Mouse (Mus musculus) spleen, adult 2 months (tissue): Measurements from ENCODE around the gene Dhcr24. TPM values are rescaled to one million over a fixed set of nuclear protein-coding genes. Genes with fewer than 3 reads are reported as not detected.

Source experiments
- DNase-seq, 2 experiments: peaks; one replicate each; pipeline versions ENCODE4 v3.0.0 to v3.0.0-alpha.2; 2012 to 2021; ENCODE audit warnings: low spot score in 2 of 2, low read depth in 1 of 2
- H3K27ac ChIP-seq: fragments of 200-500 bp; 2 replicates; pipeline ENCODE4 v1.5.1; 2012; ENCODE audit warnings: low read length, inconsistent platforms; ENCODE audit not compliant: insufficient read depth
- H3K27me3 ChIP-seq: fragments of 200-500 bp; 2 replicates; pipeline ENCODE4 v1.6.1; 2012; ENCODE audit warnings: mild to moderate bottlenecking, moderate library complexity, low read length, inconsistent platforms; ENCODE audit not compliant: control insufficient read depth, insufficient read depth
- H3K36me3 ChIP-seq: fragments of 200-500 bp; 2 replicates; pipeline ENCODE4 v1.6.1; 2012; ENCODE audit warnings: mild to moderate bottlenecking, low read length, inconsistent platforms; ENCODE audit not compliant: control insufficient read depth, insufficient read depth
- H3K4me1 ChIP-seq: fragments of 200-500 bp; 2 replicates; pipeline ENCODE4 v1.6.1; 2011; ENCODE audit warnings: inconsistent platforms; ENCODE audit not compliant: control insufficient read depth, insufficient read depth, insufficient read length
- H3K4me3 ChIP-seq: fragments of 200-500 bp; 2 replicates; pipeline ENCODE4 v1.5.1; 2011; ENCODE audit warnings: mild to moderate bottlenecking, inconsistent platforms; ENCODE audit not compliant: insufficient read depth, insufficient read length; ENCODE audit errors: extremely low read depth
- CTCF ChIP-seq: fragments of 200-500 bp; IDR thresholded peaks from 2 replicates; pipeline ENCODE4 v1.5.1; 2011; ENCODE audit warnings: mild to moderate bottlenecking, inconsistent platforms; ENCODE audit not compliant: insufficient read depth, insufficient read length, insufficient replicate concordance; ENCODE audit errors: extremely low read depth
- POLR2A ChIP-seq: fragments of 200-500 bp; IDR thresholded peaks from 2 replicates; pipeline ENCODE4 v1.6.1; 2011; ENCODE audit warnings: low read depth, low read length, inconsistent platforms
- WGBS: fragments of 180-500 bp; shearing (Covaris S2); methylation state at CpG from one replicate; pipeline ENCODE4 v1.1.7; 2018; 5-methylcytosine and 5-hydroxymethylcytosine counted together
- polyA plus RNA-seq: library from polyadenylated mRNA; depleted of rRNA; stranded (reverse); fragments of >200 nt; gene quantifications from 2 replicates; pipeline ENCODE4 v1.2.3, GENCODE M21; 2012

Dhcr24 gene
- polyA plus RNA-seq, 1 experiment = 22.7 TPM

- DNase-seq = no peak
- H3K36me3 ChIP-seq = no peaks in the 10 kb centered on the region
- no peak overlapping the region for H3K27ac ChIP-seq
- WGBS = 68% methylated on average over 12 of the region's 12 CpGs
- no peaks in the 10 kb centered on the region for H3K4me1 ChIP-seq
- TF ChIP-seq POLR2A (no peak), CTCF (no peak)
- peaks cover 2% of the 10 kb centered on the region; the same call in 1 of the 2 replicates for H3K27me3 ChIP-seq
- no peak overlapping the region for H3K4me3 ChIP-seq
These were observed 54.8 kb downstream of the Dhcr24 start for GRCm38 (mm10) chr4:106615637-106616036.

DNA sequence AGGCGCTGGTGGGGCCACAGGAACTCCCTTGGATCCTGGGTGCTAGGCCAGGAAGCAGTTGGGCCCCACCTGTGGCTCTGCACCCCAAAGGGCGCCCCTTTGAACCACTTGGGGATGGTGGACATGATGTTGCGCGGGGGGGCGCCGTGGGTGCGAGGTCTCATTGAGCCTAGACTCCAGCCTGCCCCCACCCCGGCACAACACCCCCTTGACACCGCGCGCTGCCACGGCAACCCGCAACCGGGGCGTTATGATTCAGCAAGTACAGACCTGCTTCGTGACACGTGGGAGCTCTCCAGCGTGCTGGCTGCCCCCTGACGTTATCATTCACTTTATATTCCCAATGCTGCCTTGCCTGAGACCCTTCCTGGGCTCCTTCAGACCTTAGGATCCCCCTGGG, 56.2 kb downstream of the Dhcr24 start, which contains the start of gene Lexm:
Gene Lexm, minus strand, starts transcription at position 186 of the 400 bp plus-strand sequence.
- Histone ChIP-seq H3K4me3 (no peak within 1 kb of the TSS), H3K36me3 (no peaks in the 10 kb centered on the region), H3K27me3 (peaks cover 2% of the 10 kb centered on the region; the same call in 1 of the 2 replicates), H3K27ac (no peak within 1 kb of the TSS), H3K4me1 (no peaks in the 10 kb centered on the region)
- TF ChIP-seq CTCF (no peak), POLR2A (no peak)
- 2% methylated on average over 19 of the region's 19 CpGs for WGBS
- no peak for DNase-seq

DNA sequence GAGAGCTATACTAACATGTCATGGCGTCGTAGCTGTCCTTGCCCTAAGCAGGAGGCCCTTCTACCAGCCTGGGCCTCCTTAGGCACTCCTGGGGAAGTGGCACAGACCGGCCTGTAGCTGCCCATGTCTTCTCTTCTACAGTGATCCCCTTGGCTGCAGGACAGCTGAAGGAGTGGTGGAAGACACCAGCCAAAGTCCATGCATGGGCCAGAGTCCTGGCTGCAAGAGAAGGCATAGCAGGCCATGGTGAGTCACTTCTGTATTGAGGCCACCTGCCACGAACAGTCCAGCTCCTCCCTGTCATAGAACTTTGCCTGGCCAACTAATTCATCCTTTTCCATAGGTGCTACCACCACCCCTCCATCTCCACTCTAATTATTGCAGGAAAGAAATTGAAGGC, 58.1 kb downstream of the Dhcr24 start:
- H3K27ac ChIP-seq = no peak overlapping the region
- H3K27me3 ChIP-seq = peaks cover 5% of the 10 kb centered on the region; the same call in 1 of the 2 replicates
- DNase-seq = no peak
- no peak overlapping the region for H3K4me3 ChIP-seq
- no peaks in the 10 kb centered on the region for H3K36me3 ChIP-seq
- H3K4me1 ChIP-seq = no peaks in the 10 kb centered on the region; the same call in 1 of the 2 replicates
- TF ChIP-seq CTCF (no peak), POLR2A (no peak)
- WGBS = 82% methylated on average over 4 of the region's 4 CpGs

- 68% methylated on average over 3 of the region's 3 CpGs for WGBS
- no peak overlapping the region for H3K4me3 ChIP-seq
- H3K36me3 ChIP-seq = no peaks in the 10 kb centered on the region
- H3K27ac ChIP-seq = no peak overlapping the region
- TF ChIP-seq POLR2A (no peak), CTCF (no peak)
- DNase-seq = no peak
- H3K4me1 ChIP-seq = no peaks in the 10 kb centered on the region; the same call in 1 of the 2 replicates
- peaks cover 5% of the 10 kb centered on the region; the same call in 1 of the 2 replicates for H3K27me3 ChIP-seq
These were observed 60.6 kb downstream of the Dhcr24 start for GRCm38 (mm10) chr4:106621428-106621827.

GRCm38 (mm10) chr4:106622030-106622493, 61.2 kb downstream of the Dhcr24 start, which contains the start of gene Ttc22:
Ttc22 (plus strand) TSS chr4:106622432.
- Histone ChIP-seq H3K4me1 (no peaks in the 10 kb centered on the region; the same call in 1 of the 2 replicates), H3K27me3 (0 out of 2 replicates have a peak, but pooled peaks cover 3% of the 10 kb centered on the region), H3K4me3 (no peak within 1 kb of the TSS), H3K27ac (no peak within 1 kb of the TSS), H3K36me3 (no peaks in the 10 kb centered on the region)
- 31% methylated on average over 16 of the region's 16 CpGs for WGBS
- DNase-seq = no peak
- no peak for TF ChIP-seq POLR2A
- TF ChIP-seq CTCF = no peak

DNA sequence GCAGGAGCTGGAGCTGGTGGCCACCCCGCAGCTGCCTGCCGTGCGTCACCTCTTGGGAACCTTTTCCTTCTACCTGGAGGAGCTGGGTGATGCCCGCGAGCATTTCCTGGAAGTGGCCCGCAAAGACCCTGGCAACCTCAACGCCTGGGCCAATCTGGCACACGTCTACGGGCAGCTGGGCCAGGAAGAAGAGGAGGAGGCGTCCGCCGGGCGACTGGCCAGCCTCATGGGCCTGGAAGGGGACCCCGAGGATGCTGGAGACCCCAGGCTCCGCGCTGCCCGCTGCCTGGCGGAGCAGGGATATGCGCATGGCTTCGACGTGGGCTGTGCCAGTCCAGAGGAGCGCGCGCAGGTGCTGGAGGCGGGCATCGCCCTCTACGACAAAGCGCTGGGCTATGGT, 61.9 kb downstream of the Dhcr24 start:
- DNase-seq = no peak
- H3K36me3 ChIP-seq = no peaks in the 10 kb centered on the region
- WGBS = 27% methylated on average over 28 of the region's 28 CpGs
- H3K27me3 ChIP-seq = 0 out of 2 replicates have a peak, but pooled peaks cover 3% of the 10 kb centered on the region
- no peak overlapping the region for H3K27ac ChIP-seq
- H3K4me1 ChIP-seq = no peaks in the 10 kb centered on the region; the same call in 1 of the 2 replicates
- H3K4me3 ChIP-seq = no peak overlapping the region
- TF ChIP-seq POLR2A = no peak
- no peak for TF ChIP-seq CTCF

DNA sequence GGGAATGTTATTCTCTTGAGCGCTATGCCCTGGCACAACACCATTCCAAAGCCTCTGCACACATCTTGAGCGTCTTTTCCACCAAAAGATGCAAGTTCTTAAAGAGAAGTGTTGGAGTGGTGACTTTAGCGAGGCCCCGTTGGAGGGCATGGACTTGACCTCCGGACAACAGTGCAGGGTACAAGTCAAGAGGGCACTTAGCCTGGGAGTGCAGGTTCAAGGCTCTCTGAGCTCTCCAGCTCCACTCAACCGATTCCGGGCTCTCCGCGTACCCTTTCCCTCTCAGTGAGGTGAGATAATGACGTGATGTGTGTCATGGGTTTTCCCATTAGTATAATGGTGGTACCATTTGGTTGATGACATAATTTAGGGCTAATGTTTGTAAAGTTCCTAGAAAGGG, 63.4 kb downstream of the Dhcr24 start:
- WGBS = 88% methylated on average over 10 of the region's 10 CpGs

More for the DNA sequence above, 63.4 kb downstream of the Dhcr24 start:
- no peak for DNase-seq
- H3K27ac ChIP-seq = no peak overlapping the region
- no peaks in the 10 kb centered on the region for H3K36me3 ChIP-seq
- H3K4me1 ChIP-seq = no peaks in the 10 kb centered on the region; the same call in 1 of the 2 replicates
- H3K27me3 ChIP-seq = 0 out of 2 replicates have a peak, but pooled peaks cover 3% of the 10 kb centered on the region
- TF ChIP-seq CTCF = no peak
- no peak for TF ChIP-seq POLR2A
- H3K4me3 ChIP-seq = no peak overlapping the region
